Mouse (Mus musculus) testis, adult 2 months (tissue): ENCODE measurements around the gene Pafah2. TPM values are rescaled to one million over a fixed set of nuclear protein-coding genes. Genes with fewer than 3 reads are reported as not detected.
A peak's percentile ranks its signal among the peaks of the same experiment; 100 is the strongest.

Source experiments
- H3K27ac ChIP-seq: fragments of 200-500 bp; 2 replicates; pipeline ENCODE4 v1.5.1; 2012; ENCODE audit warnings: low read depth, low read length; ENCODE audit not compliant: control insufficient read depth, insufficient read depth
- H3K27me3 ChIP-seq: fragments of 200-500 bp; 2 replicates; pipeline ENCODE4 v1.6.1; 2012; ENCODE audit warnings: mild to moderate bottlenecking, low read length, moderate library complexity; ENCODE audit not compliant: control insufficient read depth, insufficient read depth
- H3K36me3 ChIP-seq: fragments of 200-500 bp; 2 replicates; pipeline ENCODE4 v1.6.1; 2012; ENCODE audit warnings: mild to moderate bottlenecking, low read length; ENCODE audit not compliant: control insufficient read depth, insufficient read depth
- H3K4me1 ChIP-seq: fragments of 200-500 bp; 2 replicates; pipeline ENCODE4 v1.6.1; 2012; ENCODE audit warnings: low read length; ENCODE audit not compliant: control insufficient read depth, insufficient read depth
- H3K4me3 ChIP-seq: fragments of 200-500 bp; 2 replicates; pipeline ENCODE4 v1.5.1; 2012; ENCODE audit warnings: low read depth, mild to moderate bottlenecking, low read length, moderate library complexity, mixed read lengths; ENCODE audit not compliant: control insufficient read depth
- CTCF ChIP-seq: fragments of 200-500 bp; IDR thresholded peaks from 2 replicates; pipeline ENCODE4 v1.5.1; 2012; ENCODE audit warnings: low read depth, mild to moderate bottlenecking, inconsistent platforms, low read length, moderate library complexity; ENCODE audit not compliant: control insufficient read depth, insufficient read depth, insufficient replicate concordance
- POLR2A ChIP-seq: fragments of 200-500 bp; IDR thresholded peaks from 2 replicates; pipeline ENCODE4 v1.6.1; 2012; ENCODE audit warnings: low read depth, mild to moderate bottlenecking, inconsistent platforms, low read length, moderate library complexity; ENCODE audit not compliant: control insufficient read depth
- polyA plus RNA-seq: library from polyadenylated mRNA; depleted of rRNA; stranded (reverse); fragments of >200 nt; gene quantifications from 2 replicates; pipeline ENCODE4 v1.2.3, GENCODE M21; 2012

The Pafah2 gene
- polyA plus RNA-seq, 1 experiment = 37.2 TPM

DNA sequence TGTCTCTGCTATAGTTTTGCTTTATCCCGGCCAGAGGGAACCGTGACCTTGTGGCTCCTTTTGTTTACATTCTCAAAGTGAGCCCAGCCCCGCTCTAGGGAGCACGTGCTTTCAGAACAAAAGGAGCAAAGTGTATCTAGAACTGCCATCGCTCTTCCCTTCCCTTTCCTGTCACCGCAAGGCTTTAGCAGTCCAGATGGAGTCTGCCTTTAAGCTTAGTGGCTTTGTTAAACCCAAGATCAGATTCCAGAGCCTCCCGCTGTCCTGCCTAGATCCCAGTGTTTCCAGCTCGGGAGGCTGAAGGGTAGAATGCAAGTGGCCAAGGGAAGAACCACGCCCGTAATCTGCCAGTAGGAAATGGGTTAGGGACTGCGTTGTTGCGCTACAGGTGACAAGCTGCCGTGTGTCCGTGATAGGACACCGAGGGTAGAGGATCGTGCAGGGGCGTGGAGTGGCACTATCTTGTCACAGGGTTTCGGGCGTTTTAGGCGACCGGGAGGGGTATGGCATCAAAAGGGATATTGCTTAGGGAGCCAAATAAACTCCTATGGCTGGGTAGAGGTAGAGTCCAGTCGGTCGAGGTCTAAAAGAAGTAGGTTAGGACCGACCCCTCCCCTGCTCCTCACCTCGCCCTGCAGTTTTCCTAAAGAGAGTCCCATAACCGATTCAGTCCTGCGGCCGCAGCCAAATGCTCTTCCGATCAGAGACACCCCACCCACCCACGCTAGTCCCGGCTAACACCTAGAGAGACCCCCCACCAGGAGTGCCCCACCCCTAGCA is 71.5 kb downstream of the Pafah2 start:
- Histone ChIP-seq H3K36me3 (peaks cover 2% of the 10 kb centered on the region), H3K27ac (peak overlapping the region; percentile 23), H3K27me3 (no peaks in the 10 kb centered on the region), H3K4me3 (peak overlapping the region; percentile 91), H3K4me1 (peaks cover 8% of the 10 kb centered on the region)
- 0 out of 2 replicates have a peak, but pooled peaks have one; percentile 21 for TF ChIP-seq POLR2A
- no peak for TF ChIP-seq CTCF

DNA sequence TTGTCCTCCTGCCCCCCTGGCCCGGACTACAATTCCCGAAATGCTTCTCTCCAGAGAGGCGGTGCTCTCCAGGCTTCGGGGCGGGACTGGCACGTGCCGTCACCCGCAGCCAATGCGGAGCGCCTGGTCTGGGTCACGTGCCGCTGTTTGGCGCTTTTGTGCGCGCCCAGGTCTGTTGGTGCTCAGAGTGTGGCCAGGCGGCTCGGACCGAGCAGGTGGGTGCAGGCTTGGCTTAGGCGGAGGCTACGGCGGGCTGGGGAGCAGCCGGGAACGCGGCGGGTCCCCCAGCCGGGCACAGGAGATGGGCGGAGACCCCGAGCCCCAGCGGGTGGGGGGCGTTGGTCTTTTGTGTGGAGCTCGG is 72.1 kb downstream of the Pafah2 start, which contains the start of gene Stmn1:
TSS of gene Stmn1 (plus strand) at position 106 of the 361 bp plus-strand sequence.
- Histone ChIP-seq H3K4me3 (peak within 1 kb of the TSS; percentile 91), H3K27ac (peak within 1 kb of the TSS; percentile 94), H3K4me1 (peaks cover 8% of the 10 kb centered on the region), H3K36me3 (peaks cover 2% of the 10 kb centered on the region), H3K27me3 (no peaks in the 10 kb centered on the region)
- TF ChIP-seq POLR2A (peak; percentile 98), CTCF (no peak)

DNA sequence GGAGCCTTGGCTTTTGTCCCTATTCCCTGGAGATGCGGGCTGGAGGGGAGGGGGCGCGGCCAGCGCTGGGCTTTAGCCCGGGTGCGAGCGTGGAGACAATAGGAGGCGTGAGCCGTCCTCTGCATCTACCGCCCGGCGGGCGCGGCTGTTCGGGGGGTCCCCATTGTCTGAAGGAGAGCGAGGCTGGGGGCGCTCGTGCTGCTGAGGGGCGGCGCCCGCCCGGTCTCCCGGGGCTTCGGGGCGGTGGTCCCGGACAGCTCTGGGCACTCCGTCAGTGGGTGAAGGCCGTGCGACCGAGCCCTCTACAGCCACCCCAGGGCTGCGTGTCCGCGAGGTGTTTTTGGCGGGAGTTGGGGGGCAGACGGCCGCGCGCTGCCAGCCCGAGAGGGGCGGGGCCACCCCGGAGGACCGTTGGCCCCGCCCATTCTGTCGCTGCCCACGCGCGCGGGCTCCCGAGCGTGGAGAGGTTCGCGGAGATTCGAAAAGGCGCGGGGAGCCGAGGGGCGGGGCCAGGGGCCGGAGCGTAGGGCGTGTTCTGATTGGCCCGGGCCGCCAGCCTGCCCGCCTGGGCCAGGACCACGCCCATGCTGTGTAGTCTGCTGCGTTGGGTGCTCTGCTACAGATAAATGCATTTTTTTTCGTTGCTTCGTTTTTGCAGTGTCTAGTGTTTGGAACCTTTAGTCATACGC is 72.6 kb downstream of the Pafah2 start:
- Histone ChIP-seq H3K27ac (peak overlapping the region; percentile 94), H3K4me1 (peaks cover 8% of the 10 kb centered on the region), H3K27me3 (no peaks in the 10 kb centered on the region), H3K4me3 (peak overlapping the region; percentile 91), H3K36me3 (peaks cover 2% of the 10 kb centered on the region)
- no peak; the same call in 1 of the 2 replicates for TF ChIP-seq CTCF
- TF ChIP-seq POLR2A = peak; percentile 55

DNA sequence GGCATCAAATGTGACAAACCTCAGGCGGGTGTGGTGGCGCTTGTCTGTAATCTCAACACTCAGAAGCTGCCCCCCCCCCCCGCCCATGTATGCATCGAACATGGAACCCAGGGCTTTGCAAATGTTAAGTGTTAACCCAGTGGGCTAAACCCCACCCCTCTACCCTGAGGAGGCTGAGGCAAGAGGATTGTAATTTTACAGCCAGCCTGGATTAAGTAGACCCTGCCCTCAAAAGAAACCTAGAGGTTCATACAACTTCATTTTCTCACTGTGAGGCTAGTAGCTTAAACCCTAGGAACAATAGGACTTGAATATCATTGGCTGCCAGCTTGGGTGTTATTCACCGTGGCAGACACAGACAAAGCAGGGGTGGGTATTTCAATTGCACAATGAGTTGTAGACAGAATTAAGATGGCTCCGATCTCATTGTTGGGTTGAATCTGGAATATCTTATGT is 73.2 kb downstream of the Pafah2 start:
- Histone ChIP-seq H3K4me1 (peaks cover 8% of the 10 kb centered on the region), H3K27ac (no peak overlapping the region; the same call in 1 of the 2 replicates), H3K36me3 (peaks cover 2% of the 10 kb centered on the region), H3K27me3 (no peaks in the 10 kb centered on the region), H3K4me3 (peak overlapping the region; percentile 91)
- no peak for TF ChIP-seq CTCF
- no peak for TF ChIP-seq POLR2A

DNA sequence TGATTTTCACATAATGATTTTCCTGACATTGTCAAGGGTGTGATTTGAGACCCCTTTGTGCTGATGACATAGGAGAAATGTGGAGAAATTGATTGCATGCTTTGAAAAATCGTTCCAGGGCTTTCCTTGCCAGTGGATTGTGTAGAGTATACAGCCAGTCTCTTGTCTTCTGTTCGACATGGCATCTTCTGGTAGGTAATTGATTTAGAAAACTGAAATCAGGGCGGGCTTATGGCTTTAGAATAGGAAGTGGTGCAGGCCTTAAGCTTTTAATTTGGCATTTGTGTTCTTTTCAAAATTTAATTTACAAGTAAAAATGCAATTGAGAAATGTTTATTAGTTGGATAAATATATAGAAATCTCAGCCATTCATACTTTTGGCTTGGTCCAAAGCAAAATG is 73.9 kb downstream of the Pafah2 start:
- no peak overlapping the region for H3K27ac ChIP-seq
- peaks cover 8% of the 10 kb centered on the region for H3K4me1 ChIP-seq
- H3K4me3 ChIP-seq = no peak overlapping the region
- no peak for TF ChIP-seq POLR2A
- no peak for TF ChIP-seq CTCF
- H3K36me3 ChIP-seq = peaks cover 2% of the 10 kb centered on the region
- H3K27me3 ChIP-seq = no peaks in the 10 kb centered on the region

DNA sequence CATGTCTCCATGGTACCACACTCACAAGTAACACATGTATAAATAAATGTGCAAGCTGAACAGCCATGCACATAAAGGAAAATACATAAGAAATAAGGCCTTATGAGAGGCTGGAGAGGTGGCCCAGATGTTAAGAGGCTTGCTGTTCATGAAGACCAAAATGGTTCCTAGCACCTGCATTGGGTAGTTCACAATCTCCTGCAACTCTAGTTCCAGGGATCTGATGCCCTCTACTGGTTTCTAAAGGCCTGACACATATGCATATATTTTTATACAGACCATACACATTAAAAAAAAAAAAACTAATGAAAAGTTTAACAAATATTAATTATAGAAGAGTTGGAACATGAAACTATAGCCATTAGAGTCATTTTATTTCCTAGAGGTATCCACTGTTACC is 75.3 kb downstream of the Pafah2 start:
- peaks cover 2% of the 10 kb centered on the region for H3K36me3 ChIP-seq
- peaks cover 8% of the 10 kb centered on the region for H3K4me1 ChIP-seq
- no peaks in the 10 kb centered on the region for H3K27me3 ChIP-seq
- H3K27ac ChIP-seq = no peak overlapping the region
- no peak overlapping the region for H3K4me3 ChIP-seq
- TF ChIP-seq POLR2A = no peak
- no peak for TF ChIP-seq CTCF

DNA sequence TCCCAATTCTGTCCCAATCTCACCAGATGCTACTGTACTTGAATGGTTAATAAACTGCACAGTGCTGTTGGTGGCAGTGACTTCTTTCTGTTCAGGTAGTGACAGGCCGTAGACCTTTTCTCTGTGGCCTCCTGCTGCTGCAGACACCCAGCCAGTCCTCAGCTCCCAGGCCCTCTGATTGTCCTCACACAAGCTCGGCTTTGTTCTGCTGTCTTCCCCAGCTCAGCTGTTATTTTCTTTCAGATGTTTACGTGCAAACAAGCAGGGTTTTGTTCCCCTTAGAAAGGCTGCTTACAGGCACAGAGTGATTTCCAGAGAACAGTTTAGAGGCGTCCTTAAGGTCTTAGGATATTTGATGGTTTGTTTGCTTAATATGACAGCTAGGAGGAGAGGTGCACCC is 77.6 kb downstream of the Pafah2 start:
- peak overlapping the region; percentile 76 for H3K4me3 ChIP-seq
- TF ChIP-seq POLR2A (no peak), CTCF (no peak)
- peaks cover 2% of the 10 kb centered on the region for H3K36me3 ChIP-seq
- H3K27ac ChIP-seq = no peak overlapping the region
- H3K4me1 ChIP-seq = peaks cover 5% of the 10 kb centered on the region
- no peaks in the 10 kb centered on the region for H3K27me3 ChIP-seq
